Mouse (Mus musculus) thymus, postnatal 10 days (tissue): ENCODE measurements around the gene B4galnt3.

Experiments used
- DNase-seq, 2 experiments: peaks; one replicate each; pipeline ENCODE4 v3.0.0; 2021; ENCODE audit warnings: low spot score in 2 of 2

B4galnt3 gene

DNA sequence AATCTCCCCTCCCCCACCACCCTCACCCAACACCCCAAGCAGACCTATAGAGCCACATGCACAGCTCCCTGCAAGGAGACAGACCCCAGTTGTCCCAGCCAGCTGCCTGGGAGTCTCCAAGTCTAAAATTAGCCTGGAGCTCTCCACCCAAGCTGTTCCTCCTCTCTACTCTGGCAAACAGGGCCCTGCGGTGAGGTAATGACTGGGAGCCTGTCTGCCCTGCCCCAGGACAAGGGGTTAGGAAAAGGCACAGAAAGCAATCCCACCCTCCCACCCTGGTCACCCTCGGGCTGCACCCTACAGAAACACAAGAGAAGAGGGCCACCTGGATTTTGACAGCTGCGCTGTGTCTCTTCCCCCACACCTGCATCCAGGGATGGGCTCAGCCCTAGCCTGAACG lies 19.5 kb downstream of the B4galnt3 start:
- DNase-seq: no peak

DNA sequence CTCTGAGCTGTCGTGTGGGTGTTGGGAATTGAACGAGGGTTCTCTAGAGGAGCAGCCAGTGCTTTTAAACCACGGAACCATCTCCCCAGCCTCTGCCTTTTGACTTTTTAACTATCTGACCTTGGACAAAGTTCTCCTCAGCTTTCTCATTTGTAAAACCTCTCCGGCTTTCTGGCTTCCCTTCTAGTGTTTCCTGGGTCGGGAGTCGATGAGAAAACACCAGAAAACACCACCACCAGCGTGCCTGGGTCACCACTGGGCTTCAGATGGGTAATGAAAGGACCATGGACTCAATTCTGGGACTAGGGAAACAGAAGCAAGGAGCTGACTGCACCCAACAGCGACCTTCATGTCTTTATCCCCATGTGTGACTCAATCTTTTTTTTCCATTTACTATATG lies 20.2 kb downstream of the B4galnt3 start:
- DNase-seq: no peak

- DNase-seq: no peak
These were observed 30.2 kb downstream of the B4galnt3 start for GRCm38 (mm10) chr6:120264151-120264550.

DNA sequence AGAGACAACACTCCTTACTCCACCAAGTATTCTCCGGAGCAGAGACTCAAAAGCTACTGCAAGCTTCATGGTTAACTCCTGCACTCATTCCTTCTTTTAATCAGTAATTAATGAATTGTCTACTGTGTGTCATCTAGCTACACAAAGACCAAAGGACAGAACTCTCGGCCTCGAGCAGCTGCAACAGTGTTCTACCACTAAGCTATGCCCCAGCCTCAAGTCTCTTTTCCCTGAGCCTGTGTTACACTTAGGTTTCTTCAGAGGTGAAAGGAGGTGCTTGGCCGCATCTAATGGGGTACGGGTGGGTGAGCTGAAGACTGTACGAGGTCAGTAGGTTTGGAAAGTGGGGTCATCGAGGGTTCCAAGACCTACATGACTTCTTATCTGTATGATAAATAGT lies 30.8 kb downstream of the B4galnt3 start:
- no peak for DNase-seq

- no peak for DNase-seq
These were observed 31.4 kb downstream of the B4galnt3 start for GRCm38 (mm10) chr6:120262886-120263531.

GRCm38 (mm10) chr6:120259481-120259880 lies 34.9 kb downstream of the B4galnt3 start:
- DNase-seq: no peak

- no peak for DNase-seq
These were observed 37.9 kb downstream of the B4galnt3 start for GRCm38 (mm10) chr6:120256431-120256935.

- no peak for DNase-seq
These were observed 38.7 kb downstream of the B4galnt3 start for GRCm38 (mm10) chr6:120255701-120256100.

DNA sequence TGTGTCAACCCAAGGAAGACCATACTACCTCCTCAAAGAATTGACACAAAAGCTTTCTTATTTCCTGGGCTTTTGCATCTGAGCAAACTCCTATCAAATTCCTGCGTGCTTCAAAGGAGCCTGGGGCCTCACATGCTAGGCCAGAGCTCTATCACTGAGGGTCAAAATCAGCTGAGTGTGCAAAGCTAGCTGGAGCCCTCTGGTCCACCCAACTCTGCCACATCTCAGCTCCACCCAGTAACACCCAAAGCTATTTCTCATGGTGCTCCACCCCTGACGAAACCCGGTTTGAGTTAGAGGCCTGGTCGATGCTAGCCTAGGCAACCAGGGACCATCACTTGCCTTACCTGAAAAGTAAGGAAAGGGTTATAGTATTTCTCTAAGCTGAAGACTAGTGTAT lies 39.2 kb downstream of the B4galnt3 start:
- DNase-seq: no peak

GRCm38 (mm10) chr6:120254640-120255039 lies 39.7 kb downstream of the B4galnt3 start:
- no peak for DNase-seq

DNA sequence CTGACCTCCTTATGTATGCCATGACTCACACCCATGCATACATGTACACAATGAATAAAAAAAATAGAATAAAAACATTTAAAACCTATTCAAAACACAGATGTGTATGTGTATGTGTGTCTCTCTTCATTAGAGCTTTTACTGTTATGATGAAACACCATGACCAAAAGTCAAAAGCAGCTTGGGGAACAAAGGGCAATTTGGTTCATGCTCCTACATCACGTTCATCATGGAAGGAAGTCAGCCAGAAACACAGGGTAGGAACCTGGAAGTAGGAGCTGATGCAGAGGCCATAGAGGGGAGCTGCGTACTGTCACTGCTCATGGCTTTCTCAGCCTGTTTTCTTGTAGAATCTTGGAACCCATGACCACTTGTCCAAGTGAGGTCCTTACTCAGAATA lies 41.6 kb downstream of the B4galnt3 start:
- DNase-seq: no peak

GRCm38 (mm10) chr6:120251010-120251409 lies 43.3 kb downstream of the B4galnt3 start:
- DNase-seq: no peak

GRCm38 (mm10) chr6:120249831-120250230 lies 44.5 kb downstream of the B4galnt3 start:
- DNase-seq: no peak

GRCm38 (mm10) chr6:120246676-120247075 lies 47.7 kb downstream of the B4galnt3 start:
- DNase-seq: no peak

- no peak for DNase-seq
These were observed 51.1 kb downstream of the B4galnt3 start for GRCm38 (mm10) chr6:120243250-120243649.

DNA sequence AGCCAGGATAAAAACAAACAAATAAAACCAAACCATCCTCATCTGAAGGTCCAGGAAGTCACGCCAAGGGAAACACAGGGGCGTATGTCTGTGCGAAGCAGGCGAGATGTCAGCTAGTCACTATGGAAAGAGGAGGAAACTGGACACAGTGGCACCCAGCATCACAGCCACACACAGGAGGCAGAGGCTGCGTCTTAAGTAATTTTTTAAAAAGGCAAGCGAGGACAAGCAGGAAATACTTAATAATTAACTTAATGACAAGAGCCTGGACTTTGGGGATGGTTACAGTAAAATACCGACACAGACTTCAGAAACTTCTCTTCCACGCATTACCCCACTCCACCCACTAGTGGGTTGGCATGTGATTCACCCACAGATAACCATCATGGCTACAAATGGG lies 51.8 kb downstream of the B4galnt3 start:
- DNase-seq: no peak

DNA sequence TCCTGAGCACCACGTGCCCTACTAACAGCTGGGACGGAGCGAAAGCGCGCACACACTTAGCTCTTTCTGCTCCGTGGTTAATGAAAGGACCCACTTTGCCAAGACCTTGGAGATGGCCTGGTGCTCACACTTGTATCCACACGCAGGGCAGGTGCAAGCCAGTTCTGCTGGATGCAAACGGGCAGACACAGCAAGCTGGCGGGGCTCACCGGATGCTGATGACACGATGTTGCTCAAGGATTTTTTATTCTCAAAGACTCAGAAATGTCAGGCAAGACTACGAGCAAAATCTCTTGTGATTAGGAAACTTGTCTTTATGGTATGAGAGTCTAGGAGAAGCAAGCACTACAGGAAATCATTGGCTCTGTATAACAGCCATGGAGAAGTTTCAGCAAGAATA lies 52.9 kb downstream of the B4galnt3 start:
- DNase-seq: no peak

DNA sequence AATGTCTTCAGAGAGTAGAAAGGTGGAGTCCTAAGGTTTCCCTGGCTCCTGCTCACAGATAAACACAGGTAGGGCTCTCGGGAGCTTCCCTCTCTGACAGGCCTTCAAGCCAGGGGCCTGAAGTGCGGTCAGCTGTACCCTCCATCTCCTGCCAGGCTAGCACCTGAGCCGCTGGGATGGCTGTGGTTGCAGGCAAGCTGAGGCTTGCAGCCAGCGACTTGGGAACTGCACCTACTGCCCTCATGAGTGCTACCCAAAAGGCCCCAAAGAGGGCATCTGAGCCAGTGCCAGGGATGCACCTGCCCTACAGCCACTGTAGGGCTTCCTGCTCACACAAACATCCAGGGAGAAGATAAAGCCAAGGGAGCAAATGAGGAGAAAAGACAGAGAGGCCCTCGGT lies 53.9 kb downstream of the B4galnt3 start:
- DNase-seq: no peak

DNA sequence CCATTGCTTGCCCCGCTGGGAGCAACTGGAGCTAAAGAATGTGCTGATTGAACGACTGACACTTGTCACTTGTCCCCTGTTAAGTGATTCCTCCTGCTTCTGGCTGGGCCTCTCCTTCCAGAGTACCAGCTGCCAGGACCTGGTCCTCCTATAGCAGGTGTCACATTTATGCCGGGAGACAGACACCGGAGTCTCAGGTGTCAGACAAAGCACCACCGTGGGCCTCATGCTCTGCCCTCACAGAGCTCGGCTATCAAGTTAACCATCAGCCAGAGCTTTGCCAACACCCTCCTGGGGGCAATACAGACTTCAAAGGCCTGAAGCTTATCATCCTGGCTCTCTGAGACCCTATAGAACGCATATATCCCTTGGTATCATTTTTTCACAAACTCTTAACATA lies 58.5 kb downstream of the B4galnt3 start:
- no peak for DNase-seq

GRCm38 (mm10) chr6:120232885-120233284 lies 61.5 kb downstream of the B4galnt3 start:
- DNase-seq: no peak

- DNase-seq: no peak
These were observed 63.9 kb downstream of the B4galnt3 start for GRCm38 (mm10) chr6:120230441-120230840.

DNA sequence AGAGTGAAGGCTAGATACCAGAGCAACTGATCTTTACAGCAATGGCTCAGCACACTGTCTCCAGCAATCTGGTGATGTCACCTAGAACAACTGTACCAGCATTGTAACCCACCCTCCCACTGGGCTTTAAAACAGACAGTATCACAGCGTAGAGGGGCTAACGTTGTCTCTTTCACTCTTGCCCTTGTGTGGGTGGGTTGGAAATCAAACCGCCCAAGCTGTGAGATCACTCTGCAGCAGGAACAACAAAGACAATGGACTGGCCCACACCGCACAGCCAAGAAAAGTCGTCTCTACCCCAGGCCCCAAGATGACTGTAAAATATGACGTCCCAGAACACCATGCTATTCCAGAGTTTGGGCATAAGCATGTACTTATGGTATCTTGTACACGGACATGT lies 64.6 kb downstream of the B4galnt3 start:
- DNase-seq: no peak

- DNase-seq: no peak
These were observed 67.3 kb downstream of the B4galnt3 start for GRCm38 (mm10) chr6:120227068-120227467.

DNA sequence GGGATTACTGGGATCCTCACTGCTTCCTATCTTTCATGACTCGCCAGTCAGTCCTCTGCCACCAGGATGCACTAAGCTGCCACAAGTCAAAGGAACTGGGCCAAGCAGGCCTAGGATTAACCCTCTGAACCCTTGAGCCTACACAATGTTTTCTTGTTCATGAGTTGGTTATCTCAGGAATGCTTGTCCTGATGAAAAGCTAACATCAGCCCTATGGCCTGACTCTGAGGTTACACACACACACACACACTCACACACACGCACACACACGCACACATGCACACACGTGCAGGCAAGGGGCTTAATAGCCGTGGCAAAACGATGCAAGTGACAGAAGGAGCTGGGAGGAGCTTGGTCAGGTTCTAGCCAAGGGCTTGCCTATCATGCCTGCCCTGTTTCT lies 69.0 kb downstream of the B4galnt3 start:
- DNase-seq: no peak
